Mouse (Mus musculus) lung, postnatal 0 days (tissue): ENCODE results near the gene Zcchc14. TPM values are rescaled to one million over a fixed set of nuclear protein-coding genes. Genes with fewer than 3 reads are reported as not detected.

Source experiments
- ATAC-seq: fragments of 200-750 bp; cut with Nextera tagmentation; 2 replicates; pipeline ENCODE4 v1.8.0; 2017; ENCODE audit warnings: moderate library complexity
- DNase-seq: peaks from one replicate; pipeline ENCODE4 v3.0.0-alpha.2; 2016; ENCODE audit warnings: low spot score
- H3K27ac ChIP-seq: fragments of 300-500 bp; sonication (generic); 2 replicates; pipeline ENCODE4 v1.5.1; 2014; ENCODE audit warnings: antibody characterized with exemption, mild to moderate bottlenecking, low read length, mixed read lengths
- H3K27me3 ChIP-seq: fragments of 300-500 bp; sonication (generic); replicated peaks from 2 replicates; pipeline ENCODE4 v1.6.1; 2014; ENCODE audit warnings: low read length, mixed read lengths; ENCODE audit not compliant: insufficient read depth
- H3K36me3 ChIP-seq: fragments of 300-500 bp; sonication (generic); 2 replicates; pipeline ENCODE4 v1.6.1; 2014; ENCODE audit warnings: low read length, mixed read lengths; ENCODE audit not compliant: insufficient read depth
- H3K4me1 ChIP-seq: fragments of 300-500 bp; sonication (generic); 2 replicates; pipeline ENCODE4 v1.6.1; 2014; ENCODE audit warnings: antibody characterized with exemption, low read depth, low read length, mixed read lengths; ENCODE audit not compliant: insufficient read depth
- H3K4me2 ChIP-seq: fragments of 300-500 bp; sonication (generic); replicated peaks from 2 replicates; pipeline ENCODE4 v1.6.1; 2014; ENCODE audit warnings: low read depth, mild to moderate bottlenecking, low read length, moderate library complexity, mixed read lengths
- H3K4me3 ChIP-seq: fragments of 300-500 bp; sonication (generic); 2 replicates; pipeline ENCODE4 v1.5.1; 2014; ENCODE audit warnings: low read depth, low read length
- H3K9ac ChIP-seq: fragments of 300-500 bp; sonication (generic); replicated peaks from 2 replicates; pipeline ENCODE4 v1.6.1; 2014; ENCODE audit warnings: low read depth, mild to moderate bottlenecking
- H3K9me3 ChIP-seq: fragments of 300-500 bp; sonication (generic); 2 replicates; pipeline ENCODE4 v1.6.1; 2016; ENCODE audit warnings: low read length, mixed read lengths
- CTCF ChIP-seq: IDR thresholded peaks from 2 replicates; pipeline ENCODE4 v1.5.1; 2016; ENCODE audit warnings: antibody characterized with exemption, mild to moderate bottlenecking
- EP300 ChIP-seq: IDR thresholded peaks from 2 replicates; pipeline ENCODE4 v1.6.1; 2016; ENCODE audit warnings: antibody characterized with exemption, mild to moderate bottlenecking, control low read depth
- WGBS: fragments of 180-500 bp; shearing (Covaris S2); extraction: QIAGEN DNeasy Blood & Tissue Kit; methylation state at CpG from one replicate; pipeline ENCODE4 v1.1.7; 2014; 5-methylcytosine and 5-hydroxymethylcytosine counted together
- polyA plus RNA-seq: library from polyadenylated mRNA; unstranded; fragments of >200 nt; fragmentation: Nextera tagmentation; extraction: Ambion mirVana; gene quantifications from 2 replicates; pipeline ENCODE4 v1.2.1, GENCODE M21; 2015

Zcchc14 gene
- 11.1 and 14.7 TPM in 2 replicates for polyA plus RNA-seq

DNA sequence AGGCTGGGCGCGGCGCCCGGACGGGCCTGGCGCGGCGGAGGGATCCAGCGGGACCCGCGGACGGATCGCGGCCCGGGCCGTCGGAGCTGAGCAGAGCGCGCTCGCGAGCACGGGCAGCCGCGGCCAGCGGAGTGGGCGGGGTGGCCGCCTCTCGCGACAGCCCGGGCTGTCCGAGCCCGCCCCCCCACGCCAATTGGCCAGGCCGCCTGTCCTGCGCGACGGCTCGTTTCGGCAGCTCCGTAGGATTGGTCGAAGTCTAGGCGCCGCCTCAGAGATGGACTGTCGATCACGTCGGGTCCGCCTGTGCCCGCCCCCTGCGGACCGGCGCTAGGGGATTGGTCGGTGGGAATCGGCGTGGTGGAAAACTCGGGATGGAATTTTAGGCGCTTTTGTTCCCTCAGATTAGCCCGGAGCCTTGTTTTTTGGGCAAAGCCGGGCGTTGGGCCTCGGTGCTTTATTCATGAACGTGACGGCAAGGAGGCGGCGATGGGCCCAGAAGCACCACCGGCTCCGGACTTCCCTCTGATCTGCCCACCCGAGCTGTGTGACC lies at the start of gene Zcchc14:
Gene Zcchc14 (minus strand): TSS at position 128 of the 550 bp plus-strand sequence.
- DNase-seq (peak; percentile 99), ATAC-seq (peak; percentile 98)
- peak within 1 kb of the TSS; percentile 79 for H3K9ac ChIP-seq
- peak within 1 kb of the TSS; percentile 92 for H3K27ac ChIP-seq
- TF ChIP-seq CTCF, result no peak
- no peak for TF ChIP-seq EP300
- peak within 1 kb of the TSS; percentile 96 for H3K4me2 ChIP-seq
- WGBS, result under 1% methylated on average over 57 of the region's 67 CpGs
- peak within 1 kb of the TSS; percentile 77 for H3K4me3 ChIP-seq
- peaks cover 28% of the 10 kb centered on the region; the same call in 1 of the 2 replicates for H3K4me1 ChIP-seq
- H3K36me3 ChIP-seq, result no peaks in the 10 kb centered on the region
- H3K27me3 ChIP-seq, result no peaks in the 10 kb centered on the region
- H3K9me3 ChIP-seq, result no peaks in the 10 kb centered on the region

DNA sequence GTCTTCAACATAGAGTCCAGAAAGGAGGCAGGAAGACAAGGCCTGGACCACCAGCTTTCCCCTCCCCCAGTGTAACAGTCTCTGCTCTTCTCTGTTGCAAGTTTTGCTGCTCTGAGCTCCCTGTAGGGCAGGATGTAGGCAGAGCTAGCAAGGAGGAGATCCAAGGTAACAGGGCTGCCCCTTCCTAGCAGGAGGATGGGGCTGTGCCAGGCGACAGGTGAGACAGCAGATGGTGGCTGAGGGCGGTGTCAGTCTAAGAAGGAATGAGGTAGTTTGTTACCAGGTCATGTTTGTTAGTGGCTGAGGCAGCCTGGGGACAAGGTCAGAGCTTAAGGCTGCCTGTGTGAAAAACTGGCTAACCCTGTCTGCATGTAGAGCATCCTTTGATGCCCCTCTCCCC lies 47.2 kb upstream of the Zcchc14 start:
- ATAC-seq (no peak), DNase-seq (no peak)
- WGBS, result 79% methylated on average over 2 of the region's 2 CpGs
- TF ChIP-seq CTCF, result no peak
- TF ChIP-seq EP300, result no peak
- no peaks in the 10 kb centered on the region for H3K27me3 ChIP-seq
- H3K4me1 ChIP-seq, result no peaks in the 10 kb centered on the region
- H3K4me3 ChIP-seq, result no peak overlapping the region
- no peak overlapping the region for H3K4me2 ChIP-seq
- H3K9ac ChIP-seq, result no peak overlapping the region
- no peak overlapping the region for H3K27ac ChIP-seq
- no peaks in the 10 kb centered on the region for H3K9me3 ChIP-seq
- no peaks in the 10 kb centered on the region for H3K36me3 ChIP-seq

DNA sequence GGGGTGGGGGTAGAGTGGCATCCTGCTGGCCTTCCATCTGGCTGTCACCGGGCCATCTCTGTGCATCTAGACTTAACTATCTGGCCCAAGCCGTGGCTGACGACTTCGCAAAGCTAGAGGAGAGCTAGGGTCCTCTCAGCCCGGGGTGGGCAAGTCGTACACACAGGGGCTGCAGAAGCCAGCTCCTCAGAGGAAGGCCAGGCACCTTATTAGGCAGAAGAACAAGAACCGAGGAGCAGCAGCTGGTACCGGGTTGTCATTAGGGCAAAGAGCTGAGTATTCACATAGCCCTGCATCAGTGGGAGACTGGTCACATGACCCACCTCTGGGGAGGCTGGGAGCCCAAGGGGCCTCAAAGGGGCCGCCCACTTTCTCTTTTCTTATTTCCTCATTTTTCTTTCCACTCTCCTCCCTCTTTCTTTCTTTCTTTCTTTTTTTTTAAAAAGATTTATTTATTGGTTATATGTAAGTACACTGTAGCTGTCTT lies 46.0 kb upstream of the Zcchc14 start:
- no peaks in the 10 kb centered on the region for H3K9me3 ChIP-seq
- DNase-seq, result no peak
- H3K27ac ChIP-seq, result no peak overlapping the region
- no peak overlapping the region for H3K9ac ChIP-seq
- no peaks in the 10 kb centered on the region for H3K4me1 ChIP-seq
- ATAC-seq, result no peak
- H3K27me3 ChIP-seq, result no peaks in the 10 kb centered on the region
- H3K4me3 ChIP-seq, result no peak overlapping the region
- no peak for TF ChIP-seq EP300
- TF ChIP-seq CTCF, result no peak
- WGBS, result 9% methylated on average over 9 of the region's 9 CpGs
- H3K36me3 ChIP-seq, result no peaks in the 10 kb centered on the region
- H3K4me2 ChIP-seq, result no peak overlapping the region

DNA sequence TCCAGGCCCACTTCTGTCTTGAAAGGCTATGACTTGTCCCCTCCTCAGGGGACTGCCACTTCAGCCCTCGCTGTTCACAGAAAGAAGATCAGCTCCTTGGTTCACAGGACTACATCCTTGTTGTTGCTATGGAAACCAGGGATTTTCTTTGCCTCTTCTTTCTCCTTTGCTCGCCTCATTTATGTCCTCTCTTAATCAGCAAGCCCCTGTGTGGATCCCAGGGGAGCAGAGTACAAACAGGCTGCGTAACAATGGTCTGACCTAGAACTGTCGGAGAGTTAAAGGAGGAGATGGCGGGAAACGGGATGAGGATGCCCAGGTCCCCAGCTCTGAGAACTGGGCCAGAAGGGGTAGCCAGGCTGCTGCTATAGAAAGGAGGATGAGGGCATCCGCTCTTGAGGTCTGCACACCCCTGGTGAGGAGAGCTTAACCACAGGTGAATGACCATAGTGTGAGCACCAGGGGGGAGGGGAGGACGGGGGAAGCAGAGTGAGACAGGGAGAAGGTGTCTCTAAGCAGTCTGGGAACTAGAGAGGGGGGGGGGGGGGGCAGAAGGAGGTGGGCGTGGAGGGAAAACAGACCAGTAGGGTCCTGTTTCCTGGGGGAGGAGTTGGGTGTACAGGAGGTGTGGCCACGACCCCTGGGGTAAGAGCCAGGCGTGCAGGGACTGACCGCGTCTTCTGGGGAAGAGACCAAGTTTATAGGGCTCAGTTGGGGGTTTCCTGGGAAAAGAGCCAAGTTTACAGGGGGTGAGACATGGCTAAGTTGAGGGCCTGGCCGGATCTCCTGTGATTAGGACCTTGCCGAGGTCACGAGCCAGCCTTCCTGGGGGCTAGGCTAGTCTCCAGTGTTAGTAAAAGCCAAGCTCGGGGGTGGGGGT lies 45.3 kb upstream of the Zcchc14 start:
- no peak overlapping the region for H3K4me3 ChIP-seq
- TF ChIP-seq EP300 (no peak), CTCF (no peak)
- H3K4me1 ChIP-seq, result no peaks in the 10 kb centered on the region
- DNase-seq (no peak), ATAC-seq (0 out of 2 replicates have a peak, but pooled peaks have one; percentile 15)
- H3K9ac ChIP-seq, result no peak overlapping the region
- WGBS, result 5% methylated on average over 16 of the region's 17 CpGs
- no peak overlapping the region for H3K4me2 ChIP-seq
- no peak overlapping the region for H3K27ac ChIP-seq
- no peaks in the 10 kb centered on the region for H3K27me3 ChIP-seq
- H3K9me3 ChIP-seq, result no peaks in the 10 kb centered on the region
- no peaks in the 10 kb centered on the region for H3K36me3 ChIP-seq

DNA sequence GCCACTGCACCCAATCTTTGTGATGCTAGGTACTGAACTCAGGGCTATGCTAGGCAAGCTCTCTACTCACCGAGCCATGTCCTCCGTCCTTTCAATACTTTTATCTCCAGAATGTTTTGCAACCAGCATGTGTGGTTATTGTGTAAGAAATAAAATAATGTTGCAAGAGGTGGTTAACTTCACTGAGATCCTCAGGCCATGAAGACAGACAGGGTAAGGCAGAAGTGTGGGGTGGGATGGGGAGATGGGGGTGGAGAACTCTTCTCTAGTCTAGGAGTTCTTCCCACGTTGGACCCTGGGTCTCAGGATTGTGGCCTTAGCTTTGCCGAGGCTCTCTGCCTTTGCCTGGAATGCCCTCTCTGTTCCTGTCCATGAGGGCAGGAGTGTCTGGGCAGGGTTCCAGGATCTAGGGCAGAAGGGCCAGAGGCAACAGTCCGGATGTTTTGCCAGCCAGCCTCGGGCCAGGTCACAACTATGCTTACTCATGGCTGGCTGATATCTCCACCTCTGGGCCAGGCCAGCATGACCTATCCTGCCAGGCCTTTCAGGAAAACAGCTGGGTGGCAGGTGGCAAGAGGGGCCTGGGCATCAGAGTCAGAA lies 43.0 kb upstream of the Zcchc14 start:
- no peak overlapping the region for H3K4me2 ChIP-seq
- H3K4me3 ChIP-seq, result no peak overlapping the region
- no peak overlapping the region for H3K27ac ChIP-seq
- H3K9me3 ChIP-seq, result no peaks in the 10 kb centered on the region
- DNase-seq (peak; percentile 79), ATAC-seq (peak; percentile 60)
- no peaks in the 10 kb centered on the region for H3K4me1 ChIP-seq
- no peak overlapping the region for H3K9ac ChIP-seq
- TF ChIP-seq CTCF (no peak), EP300 (0 out of 2 replicates have a peak, but pooled peaks have one; percentile 28)
- H3K27me3 ChIP-seq, result no peaks in the 10 kb centered on the region
- H3K36me3 ChIP-seq, result no peaks in the 10 kb centered on the region
- 37% methylated on average over 6 of the region's 6 CpGs for WGBS

DNA sequence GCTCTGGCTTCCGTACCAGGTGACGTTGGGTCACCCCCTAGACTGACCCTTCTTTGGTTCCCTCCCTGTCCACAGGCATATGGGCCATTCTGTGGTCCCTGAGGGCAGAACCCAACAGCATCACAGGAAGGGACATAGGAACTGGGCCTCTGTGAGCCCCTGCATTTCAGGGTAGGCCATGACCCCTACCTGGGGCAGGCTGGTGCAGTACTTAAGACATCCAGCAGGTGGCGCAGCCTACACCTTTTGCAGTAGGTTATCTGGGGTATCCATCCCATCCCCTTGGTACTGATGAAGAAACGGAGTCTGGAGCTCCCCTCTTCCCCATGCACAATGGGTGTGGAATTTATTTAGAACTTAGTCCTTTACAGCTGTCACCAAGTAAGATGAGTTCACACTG lies 41.8 kb upstream of the Zcchc14 start:
- no peak overlapping the region for H3K4me3 ChIP-seq
- DNase-seq, result no peak
- H3K9me3 ChIP-seq, result no peaks in the 10 kb centered on the region
- no peaks in the 10 kb centered on the region for H3K36me3 ChIP-seq
- H3K27me3 ChIP-seq, result no peaks in the 10 kb centered on the region
- no peaks in the 10 kb centered on the region for H3K4me1 ChIP-seq
- no peak overlapping the region for H3K9ac ChIP-seq
- H3K27ac ChIP-seq, result no peak overlapping the region
- peak; percentile 84 for TF ChIP-seq CTCF
- no peak for TF ChIP-seq EP300
- no peak for ATAC-seq
- no peak overlapping the region for H3K4me2 ChIP-seq
- WGBS, result 51% methylated on average over 4 of the region's 4 CpGs
